Mouse (Mus musculus): ENCODE results near the gene Il17c.

Gene Il17c

GRCm38 (mm10) chr8:122430646-122431045 lies 8.8 kb downstream of the Il17c start:
- in situ Hi-C loops (cut with MboI, MseI), result loop anchor here (5.0 kb wide), 2 partner anchors 42 to 148 kb away; partner anchors contain the start of gene Zfpm1

GRCm38 (mm10) chr8:122431694-122432442 lies 10.0 kb downstream of the Il17c start:
- in situ Hi-C loops (cut with MboI, MseI), result loop anchor here (5.0 kb wide), 2 partner anchors 40 to 150 kb away; partner anchors contain the start of gene Zfpm1

GRCm38 (mm10) chr8:122432443-122433268 lies 10.8 kb downstream of the Il17c start, which contains the start of gene Cyba:
TSS of gene Cyba (minus strand) at chr8:122432930.
- in situ Hi-C loops (cut with MboI, MseI), result loop anchor here (5.0 kb wide), 2 partner anchors 40 to 150 kb away; partner anchors contain the start of gene Zfpm1

- in situ Hi-C loops (cut with MboI, MseI), result loop anchor here (5.0 kb wide), 2 partner anchors 39 to 151 kb away; partner anchors contain the start of gene Zfpm1
Observed at GRCm38 (mm10) chr8:122433269-122433905, 11.6 kb downstream of the Il17c start.

GRCm38 (mm10) chr8:122435375-122435774 lies 13.6 kb downstream of the Il17c start:
- in situ Hi-C loops (cut with MboI, MseI), result no loop called here

GRCm38 (mm10) chr8:122436146-122436545 lies 14.3 kb downstream of the Il17c start:
- in situ Hi-C loops (cut with MboI, MseI), result no loop called here

- in situ Hi-C loops (cut with MboI, MseI), result no loop called here
Observed at GRCm38 (mm10) chr8:122436586-122437125, 14.8 kb downstream of the Il17c start.

GRCm38 (mm10) chr8:122437708-122438331 lies 16.0 kb downstream of the Il17c start:
- in situ Hi-C loops (cut with MboI, MseI), result no loop called here

GRCm38 (mm10) chr8:122439336-122439735 lies 17.5 kb downstream of the Il17c start:
- in situ Hi-C loops (cut with MboI, MseI), result no loop called here

- in situ Hi-C loops (cut with MboI, MseI), result loop anchor here (5.0 kb wide), 1 partner anchor 614 kb away; the partner anchor contains the start of gene Klhdc4
Observed at GRCm38 (mm10) chr8:122441326-122441725, 19.5 kb downstream of the Il17c start.

GRCm38 (mm10) chr8:122442356-122442755 lies 20.5 kb downstream of the Il17c start:
- in situ Hi-C loops (cut with MboI, MseI), result loop anchor here (5.0 kb wide), 1 partner anchor 615 kb away; the partner anchor contains the start of gene Klhdc4

- in situ Hi-C loops (cut with MboI, MseI), result loop anchor here (5.0 kb wide), 1 partner anchor 615 kb away; the partner anchor contains the start of gene Klhdc4
Observed at GRCm38 (mm10) chr8:122442781-122443180, 21.0 kb downstream of the Il17c start.

- in situ Hi-C loops (cut with MboI, MseI), result loop anchor here (5.0 kb wide), 1 partner anchor 616 kb away; the partner anchor contains the start of gene Klhdc4
Observed at GRCm38 (mm10) chr8:122443262-122444006, 21.6 kb downstream of the Il17c start, which contains the start of gene Mvd. TSS of gene Mvd (minus strand) at chr8:122443422.

GRCm38 (mm10) chr8:122444058-122444748 lies 22.4 kb downstream of the Il17c start:
- in situ Hi-C loops (cut with MboI, MseI), result loop anchor here (5.0 kb wide), 1 partner anchor 617 kb away; the partner anchor contains the start of gene Klhdc4

- in situ Hi-C loops (cut with MboI, MseI), result no loop called here
Observed at GRCm38 (mm10) chr8:122445203-122445602, 23.4 kb downstream of the Il17c start.

GRCm38 (mm10) chr8:122451161-122451703 lies 29.4 kb downstream of the Il17c start:
- in situ Hi-C loops (cut with MboI, MseI), result no loop called here

GRCm38 (mm10) chr8:122452154-122452553 lies 30.3 kb downstream of the Il17c start:
- in situ Hi-C loops (cut with MboI, MseI), result no loop called here

GRCm38 (mm10) chr8:122454409-122454808 lies 32.6 kb downstream of the Il17c start:
- in situ Hi-C loops (cut with MboI, MseI), result no loop called here

GRCm38 (mm10) chr8:122457171-122457570 lies 35.4 kb downstream of the Il17c start:
- in situ Hi-C loops (cut with MboI, MseI), result no loop called here
